Mouse (Mus musculus) testis, postnatal 14 days (tissue): ENCODE data around the gene Megf11.

ENCODE experiments used
- DNase-seq: peaks from one replicate; pipeline ENCODE4 v3.0.0; 2021; ENCODE audit warnings: low spot score

The Megf11 gene

DNA sequence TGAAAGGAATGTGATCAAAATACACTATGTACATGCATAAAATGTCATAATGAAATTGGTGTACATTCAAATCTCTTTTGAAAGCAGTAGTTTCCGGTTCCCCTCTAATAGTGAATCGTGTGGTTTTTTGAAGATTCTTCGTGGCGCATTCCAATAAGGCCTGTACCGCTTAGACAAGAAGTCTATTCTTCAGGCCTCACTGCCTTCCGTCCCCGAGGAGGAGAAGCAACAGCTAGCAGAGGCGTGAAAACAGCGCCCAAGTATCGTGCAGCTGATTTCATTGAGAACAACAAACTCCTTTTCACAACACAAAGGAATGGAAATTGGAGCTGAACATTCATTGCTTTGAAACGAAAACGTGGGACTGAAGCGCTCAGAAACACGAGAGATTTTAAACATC is 372.6 kb downstream of the Megf11 start:
- no peak for DNase-seq
